Mouse (Mus musculus) cerebellum, postnatal 10 days (tissue): ENCODE measurements around the gene Lgi1.
A peak's percentile ranks its signal among the peaks of the same experiment; 100 is the strongest.

Experiments used
- DNase-seq, 2 experiments: peaks; one replicate each; pipeline ENCODE4 v3.0.0; 2021; ENCODE audit warnings: mixed read lengths in 2 of 2

Gene Lgi1

DNA sequence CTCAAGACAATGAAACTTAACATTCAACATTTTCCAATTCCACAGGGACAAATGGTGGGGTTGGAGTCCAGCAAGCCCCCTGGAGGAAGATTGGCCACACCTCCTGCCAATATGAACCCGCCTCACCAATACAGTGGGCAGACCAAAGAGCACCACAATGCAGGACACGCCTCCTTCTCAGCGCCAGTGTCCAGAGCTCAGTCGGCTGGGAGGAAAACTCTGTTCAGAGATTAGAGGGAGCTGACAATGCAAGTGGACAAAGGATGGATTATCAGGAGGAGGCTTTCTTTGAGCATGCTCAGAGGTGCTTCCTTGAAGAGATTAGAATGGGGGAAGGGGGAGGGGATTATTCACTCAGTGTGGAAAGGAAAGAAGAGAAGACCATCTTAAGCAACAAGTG, 62.7 kb downstream of the Lgi1 start:
- no peak for DNase-seq

DNA sequence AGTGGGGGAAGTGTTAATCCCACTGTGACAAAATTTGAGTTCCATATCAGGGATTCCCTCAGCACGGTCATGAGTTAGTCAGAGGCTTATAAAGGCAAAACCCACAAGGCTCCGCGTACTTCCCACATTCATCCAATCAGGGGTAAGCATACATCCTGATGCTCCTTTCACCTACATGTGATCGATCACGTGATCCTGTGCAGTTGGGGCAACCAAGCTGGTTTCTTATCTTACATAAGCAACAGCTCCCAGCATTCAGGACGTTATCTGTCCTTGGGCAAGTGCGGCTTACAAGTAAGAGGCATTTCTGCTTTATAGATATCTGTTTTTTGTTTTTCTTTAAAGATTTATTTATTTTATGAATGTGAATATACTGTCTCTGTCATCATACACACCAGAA, 63.7 kb downstream of the Lgi1 start:
- DNase-seq: no peak

DNA sequence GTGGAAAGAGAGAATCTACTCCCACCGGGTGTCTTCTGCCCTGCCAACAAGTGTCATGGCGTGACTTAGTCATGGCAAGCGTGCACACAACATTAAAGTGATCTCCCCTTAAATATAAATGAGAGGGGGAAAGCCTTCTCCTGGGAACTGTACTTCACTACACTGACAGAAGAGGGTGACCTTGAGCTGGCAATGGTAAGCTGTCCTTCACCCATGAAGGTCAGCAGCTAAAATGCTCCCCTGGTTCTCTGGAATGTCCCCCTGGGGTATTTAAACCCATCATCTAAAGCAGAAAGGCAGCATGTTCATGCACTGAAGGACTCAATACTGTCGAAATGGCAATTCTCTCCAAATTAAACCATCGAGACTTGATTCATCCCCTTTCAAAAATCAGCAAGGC, 64.9 kb downstream of the Lgi1 start:
- DNase-seq: no peak

DNA sequence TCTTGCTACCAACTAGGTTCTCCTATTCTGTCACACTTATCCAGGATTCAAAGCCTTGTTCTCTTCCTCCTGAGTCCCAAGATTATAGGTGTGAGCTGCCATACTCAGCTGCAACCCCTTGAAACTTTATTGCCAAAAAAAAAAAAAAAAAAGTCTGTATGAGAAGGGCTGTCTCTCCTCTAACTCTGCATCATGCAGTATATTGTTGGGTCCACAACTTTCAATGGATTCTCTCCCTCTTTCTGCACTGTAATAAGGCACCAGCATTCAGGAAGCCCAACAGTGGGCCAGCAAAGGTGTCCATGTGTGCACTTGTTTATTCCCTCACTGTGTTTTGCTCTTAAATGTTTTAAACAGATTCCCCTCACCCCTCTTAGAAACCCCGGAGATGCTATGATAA, 66.7 kb downstream of the Lgi1 start:
- no peak for DNase-seq

DNA sequence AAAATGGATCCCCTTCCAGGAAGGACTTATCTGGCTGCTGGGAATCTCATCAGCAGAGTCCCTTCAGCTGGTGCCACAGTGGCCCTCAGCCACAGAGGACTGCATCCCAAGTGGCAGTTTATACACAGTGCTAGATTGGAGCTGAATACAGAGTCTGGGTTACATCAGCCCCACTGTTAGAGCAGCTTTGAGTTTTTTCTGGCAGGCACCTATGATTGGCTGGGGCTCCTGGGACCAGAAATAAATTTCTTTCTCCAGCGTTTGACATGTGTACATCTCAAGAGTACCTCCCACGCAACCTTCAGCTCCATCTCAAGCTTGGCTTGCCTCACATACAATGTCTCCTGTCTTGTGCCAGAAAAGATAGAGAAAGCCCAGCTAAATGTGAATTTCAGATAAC, 67.9 kb downstream of the Lgi1 start:
- DNase-seq: no peak

DNA sequence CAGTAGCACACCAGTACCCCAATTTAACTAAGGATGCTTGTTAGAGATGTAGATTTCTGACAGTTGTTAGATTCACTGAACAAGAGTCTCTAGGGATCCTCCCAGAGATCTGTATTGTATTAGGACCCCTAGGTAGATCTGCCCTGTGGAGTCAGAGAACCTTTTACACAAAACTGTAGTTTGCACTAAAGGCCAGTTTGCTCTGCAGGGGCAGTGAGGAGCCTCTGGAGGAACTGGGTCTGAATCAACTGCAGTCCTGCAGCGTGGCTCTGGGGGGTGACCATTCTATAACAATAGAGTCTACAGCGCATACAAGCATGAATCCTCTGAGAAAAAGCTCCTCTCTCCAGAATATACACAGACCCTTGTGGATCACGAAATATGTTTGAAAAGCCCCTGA, 68.5 kb downstream of the Lgi1 start:
- no peak for DNase-seq

DNA sequence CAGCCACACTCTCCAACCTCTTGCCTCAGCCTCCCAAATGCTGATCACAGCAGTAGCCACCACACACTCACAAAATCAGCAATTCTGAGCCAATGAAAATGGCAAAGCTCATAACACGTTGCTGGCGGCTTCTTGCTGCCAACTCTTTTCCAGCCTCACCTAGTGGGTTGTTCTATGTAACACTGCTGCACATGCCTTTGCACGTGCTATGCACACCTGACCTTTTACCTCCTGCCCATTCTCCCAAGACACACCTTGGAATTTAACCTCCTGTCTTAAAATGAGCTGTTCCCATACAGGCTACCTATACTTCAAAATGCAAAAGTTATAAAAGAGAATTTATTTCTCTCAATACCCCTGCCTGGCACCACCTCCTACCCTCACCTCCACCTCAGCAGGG, 72.2 kb downstream of the Lgi1 start:
- DNase-seq: no peak

DNA sequence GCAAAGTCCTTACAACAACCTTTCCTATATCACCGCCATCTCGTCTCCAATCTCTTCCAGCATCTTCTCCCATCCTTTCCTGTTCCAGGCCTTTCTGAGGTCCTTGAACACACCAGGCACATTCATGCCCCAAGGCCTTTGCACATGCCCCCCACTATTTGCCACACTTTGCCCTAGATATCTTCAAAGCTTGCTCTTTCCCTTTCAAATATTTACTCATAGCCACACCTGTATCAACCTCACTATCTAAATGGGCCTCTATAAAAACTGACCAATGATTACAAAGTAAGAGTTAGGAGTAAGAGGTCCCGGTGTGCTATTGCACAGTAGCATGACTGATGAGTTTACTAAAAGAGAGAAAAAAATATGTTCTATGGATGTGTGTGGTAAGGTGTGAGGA, 73.0 kb downstream of the Lgi1 start:
- no peak for DNase-seq

DNA sequence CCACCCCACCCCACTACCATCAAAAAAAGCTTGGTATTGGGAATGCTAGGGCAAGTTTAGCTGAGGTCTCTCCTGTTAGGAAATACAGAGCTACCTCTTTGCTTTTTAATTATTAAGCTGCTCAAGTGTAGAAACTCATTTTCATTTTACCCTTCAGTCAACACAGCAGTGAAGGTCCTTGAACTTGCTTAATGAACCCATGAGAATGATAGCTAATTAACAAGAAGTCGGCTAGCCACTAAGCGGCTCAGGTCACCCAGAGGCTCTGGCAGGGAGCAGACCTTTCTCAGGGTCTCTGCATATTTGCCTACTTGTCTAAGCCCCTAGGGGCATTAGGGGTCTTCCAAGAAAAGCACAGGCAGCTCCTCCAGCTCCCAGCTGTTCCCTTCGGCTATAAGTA, 75.4 kb downstream of the Lgi1 start:
- no peak for DNase-seq

DNA sequence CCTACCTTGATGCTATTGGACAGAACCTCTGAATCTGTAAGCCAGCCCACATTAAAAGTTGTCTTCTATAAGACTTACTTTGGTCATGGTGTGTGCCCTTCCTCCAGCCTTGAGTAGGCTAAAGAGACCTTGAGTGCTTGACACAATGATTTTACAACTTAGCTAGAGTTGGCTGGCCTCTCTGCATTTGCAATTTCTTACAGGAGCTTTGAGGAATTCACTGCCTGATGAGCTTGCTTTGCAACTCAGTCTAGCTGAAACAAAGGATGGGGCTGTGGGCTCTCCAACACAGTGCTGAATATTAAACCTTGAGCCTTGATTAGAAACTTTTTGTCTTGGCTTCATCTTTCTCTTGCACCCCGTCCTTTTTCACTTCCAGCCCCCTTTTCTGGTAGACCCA, 78.9 kb downstream of the Lgi1 start:
- DNase-seq: no peak

DNA sequence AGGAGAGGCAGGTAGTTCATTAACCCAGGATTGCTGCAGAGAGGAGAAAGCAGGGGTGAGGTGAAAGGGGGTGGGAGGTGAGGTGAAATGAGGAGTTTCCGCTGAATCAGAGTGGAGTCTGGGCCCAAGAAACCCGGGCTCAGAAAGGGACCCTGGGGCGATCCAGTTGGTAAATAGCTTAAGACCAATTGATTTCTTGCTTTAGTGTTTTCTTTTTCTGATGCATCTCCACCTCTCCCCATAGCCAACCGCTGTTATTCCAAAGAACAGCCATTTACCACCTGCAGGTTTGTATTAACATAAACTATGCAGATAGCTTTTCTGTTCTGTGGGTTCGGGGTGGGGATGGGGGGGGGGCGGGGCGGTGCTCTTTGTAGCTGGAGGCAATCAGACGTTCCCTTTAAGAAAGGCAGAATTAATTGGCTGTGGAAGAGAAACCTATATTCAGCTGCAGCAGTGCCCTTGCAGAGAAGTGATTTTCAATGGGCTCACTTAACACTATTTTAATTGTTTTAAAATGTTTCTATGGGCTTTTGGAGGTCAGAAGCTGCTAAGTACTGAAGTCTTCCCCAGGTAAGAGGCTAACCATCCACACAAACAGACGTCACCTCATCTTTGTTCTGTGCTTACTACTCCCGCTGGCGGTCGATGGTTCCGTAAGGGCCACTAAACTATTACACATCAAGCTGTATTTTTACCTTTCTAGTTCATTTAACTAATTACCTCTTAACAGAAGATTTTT, 84.1 kb downstream of the Lgi1 start:
- DNase-seq: no peak

DNA sequence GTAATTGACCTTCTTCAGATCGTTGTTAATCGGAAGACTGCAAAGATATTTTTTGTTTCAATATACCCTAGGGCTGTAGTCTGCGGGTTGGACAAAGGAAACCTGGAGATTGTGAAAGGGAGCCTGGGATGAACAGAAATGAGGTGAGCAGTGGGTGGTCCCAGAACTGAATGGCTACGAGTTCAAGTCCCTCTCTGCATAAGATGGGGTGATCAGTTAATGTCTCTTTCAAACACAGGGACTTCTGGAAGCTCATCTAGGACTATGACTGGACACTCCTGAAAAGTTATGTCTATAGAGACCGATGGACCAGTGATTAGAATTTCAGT, 84.6 kb downstream of the Lgi1 start:
- no peak for DNase-seq

DNA sequence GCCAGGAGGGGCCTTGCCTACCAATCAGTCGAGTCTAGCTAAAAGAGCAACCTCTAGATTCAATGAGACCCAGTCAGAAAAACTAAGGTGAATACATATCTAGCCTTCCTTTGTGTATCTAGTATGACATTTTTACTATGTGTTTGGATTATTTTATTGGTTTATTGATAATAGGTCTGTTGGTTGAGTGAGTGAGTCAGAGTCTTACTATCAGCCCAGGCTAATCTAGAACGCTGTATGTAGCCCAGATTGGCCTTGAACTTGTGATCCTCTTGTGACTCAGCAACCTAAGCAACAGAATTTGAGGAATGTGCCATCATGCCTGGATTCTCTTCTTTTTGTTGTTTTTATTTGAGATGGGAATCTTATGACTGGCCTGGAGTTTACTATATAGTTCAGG, 86.9 kb downstream of the Lgi1 start:
- no peak for DNase-seq

DNA sequence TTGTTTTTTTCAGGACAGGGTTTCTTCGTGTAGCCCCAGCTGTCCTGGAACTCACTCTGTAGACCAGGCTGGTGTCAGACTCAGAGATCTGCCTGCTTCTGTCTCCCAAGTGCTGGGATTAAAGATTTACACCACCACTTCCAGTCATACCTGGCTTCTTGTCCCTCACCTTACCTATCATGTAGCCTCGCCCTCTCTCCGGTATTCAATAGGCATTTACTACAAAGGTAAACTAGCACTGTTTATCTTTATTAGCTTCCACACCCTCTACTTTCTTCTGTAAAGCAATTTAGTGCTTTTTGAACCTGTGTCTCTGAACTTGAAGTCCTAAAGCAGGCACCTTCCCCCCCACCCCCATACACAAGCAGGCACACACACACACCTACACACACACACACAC, 87.4 kb downstream of the Lgi1 start:
- DNase-seq: no peak

DNA sequence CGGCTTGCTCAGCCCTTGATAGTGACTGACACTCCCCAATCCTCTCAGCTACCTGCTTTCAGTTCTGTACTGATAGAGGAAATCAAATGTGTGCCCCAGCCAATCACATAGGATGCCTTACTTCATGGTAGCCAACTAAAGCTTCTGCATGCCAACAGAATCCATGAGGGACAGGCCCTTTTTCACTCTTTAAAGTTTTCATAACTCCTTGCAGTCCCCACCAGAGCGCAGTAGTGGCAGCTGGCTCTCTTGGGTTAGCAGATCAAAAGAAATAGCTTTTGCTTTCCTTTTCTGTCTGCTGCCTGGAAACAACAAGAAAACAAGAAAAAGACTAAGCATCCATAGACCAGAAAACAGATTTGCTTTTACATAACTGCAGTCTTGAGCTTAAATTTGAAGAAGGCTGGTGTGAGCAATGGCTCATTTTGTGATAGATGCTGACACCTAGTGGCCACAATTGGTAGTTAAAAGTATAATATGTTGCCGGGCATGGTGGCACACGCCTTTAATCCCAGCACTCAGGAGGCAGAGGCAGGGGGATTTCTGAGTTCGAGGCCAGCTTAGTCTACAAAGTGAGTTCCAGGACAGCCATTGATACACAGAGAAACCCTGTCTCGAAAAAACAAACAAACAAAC, 88.3 kb downstream of the Lgi1 start:
- peak; percentile 58 to 81 for DNase-seq

DNA sequence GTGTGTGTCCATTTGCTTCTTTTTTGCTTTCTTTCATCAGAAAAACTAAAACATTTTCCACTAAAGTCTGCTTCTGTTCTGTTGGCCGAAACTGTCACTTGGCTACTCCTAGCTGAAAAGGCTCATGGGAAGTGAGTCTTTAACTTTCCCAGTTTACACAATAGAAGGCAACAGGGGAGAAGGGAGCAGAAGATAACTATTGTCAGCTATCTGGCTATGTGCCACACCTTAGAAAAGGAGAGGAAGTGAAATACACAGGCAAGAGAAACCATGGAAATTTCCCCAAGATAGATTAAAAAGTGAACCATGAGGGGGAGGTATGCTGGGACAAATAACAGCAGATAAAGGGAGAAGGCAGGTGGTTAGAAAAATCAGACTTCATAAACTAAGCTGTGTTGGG, 89.9 kb downstream of the Lgi1 start:
- no peak for DNase-seq

DNA sequence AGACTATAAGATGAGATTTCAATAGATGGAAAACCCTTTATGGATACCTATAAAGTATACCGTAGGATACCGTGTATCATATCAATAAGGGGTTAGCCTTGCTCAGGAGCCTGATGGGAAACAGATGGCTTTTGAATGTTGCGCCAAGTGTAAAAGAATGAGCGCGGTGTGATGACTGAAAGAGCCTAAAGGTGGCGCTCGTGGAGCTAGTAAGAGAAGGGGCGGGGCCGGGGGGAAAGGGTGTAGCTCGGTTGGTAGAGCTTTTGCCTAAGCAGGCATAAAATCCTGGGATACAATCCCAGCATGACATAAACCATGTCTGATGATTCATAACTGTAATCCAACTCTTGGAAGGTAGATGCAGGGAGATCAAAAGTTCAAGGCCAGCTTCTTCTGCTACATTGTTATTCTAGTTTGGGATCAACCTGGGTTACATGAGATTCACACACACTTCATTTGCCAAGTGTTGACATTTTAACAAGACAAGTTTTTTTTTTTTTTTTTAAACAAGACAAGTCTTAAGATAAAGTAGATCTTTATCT, 90.6 kb downstream of the Lgi1 start:
- DNase-seq: peak; percentile 15 to 17

DNA sequence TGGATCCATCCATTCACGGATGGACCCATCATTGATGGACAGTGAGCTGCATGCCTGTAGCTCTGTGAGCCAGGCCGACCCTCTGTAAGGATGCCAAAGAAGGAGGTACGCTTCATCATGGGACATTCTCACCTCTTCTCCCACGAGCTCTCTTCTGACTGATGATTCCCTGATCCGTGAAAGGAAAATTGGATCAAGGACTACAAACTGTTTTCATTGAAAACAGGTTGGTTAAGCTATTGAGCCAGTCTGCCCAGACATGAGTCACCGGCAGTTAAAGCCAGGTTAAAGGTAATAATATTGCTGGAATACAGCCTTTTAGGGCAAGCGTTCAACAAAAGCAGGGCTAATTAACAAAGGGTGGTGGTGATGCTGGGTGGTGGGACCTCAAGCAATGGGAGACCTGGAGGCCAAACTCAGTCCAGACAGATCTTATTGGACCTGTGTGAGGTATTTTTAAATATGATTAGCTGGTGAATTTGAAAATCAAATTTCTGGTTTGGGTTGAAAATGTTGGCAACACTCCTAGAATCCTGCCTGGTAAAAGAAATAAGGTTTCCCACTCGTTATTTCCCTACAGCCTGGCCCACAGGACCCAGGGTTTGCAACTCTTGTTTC, 92.0 kb downstream of the Lgi1 start:
- no peak for DNase-seq

DNA sequence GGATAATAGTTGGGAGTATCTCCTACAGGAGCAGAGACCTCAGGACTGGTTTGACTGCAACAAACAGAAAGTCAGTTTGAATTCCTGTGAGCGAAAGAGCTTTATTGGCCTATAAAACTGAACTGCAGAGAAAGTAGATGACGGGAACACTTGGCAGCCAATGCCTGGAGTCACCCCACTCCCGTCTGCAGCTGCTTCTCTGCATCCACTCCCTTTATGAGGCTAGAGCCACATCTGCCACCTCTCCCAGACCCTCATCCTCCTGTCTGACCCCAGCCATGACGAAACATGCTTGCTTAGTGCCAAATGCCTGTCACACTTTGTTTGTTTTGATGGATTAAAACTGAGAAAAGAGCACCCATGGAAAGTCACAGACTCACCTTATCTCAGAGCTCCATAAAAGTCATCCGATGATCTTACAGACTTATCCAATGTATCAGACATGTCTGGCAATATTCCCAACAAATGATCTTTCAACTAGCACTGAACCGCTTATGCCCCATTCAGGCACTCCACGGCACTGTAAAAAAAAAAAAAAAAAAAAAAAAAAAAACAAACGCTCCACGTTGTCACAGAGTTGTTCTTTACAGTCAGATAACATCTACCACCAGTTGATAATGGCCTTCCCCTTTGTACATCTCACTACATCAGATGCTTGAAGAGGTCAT, 93.8 kb downstream of the Lgi1 start:
- no peak for DNase-seq

DNA sequence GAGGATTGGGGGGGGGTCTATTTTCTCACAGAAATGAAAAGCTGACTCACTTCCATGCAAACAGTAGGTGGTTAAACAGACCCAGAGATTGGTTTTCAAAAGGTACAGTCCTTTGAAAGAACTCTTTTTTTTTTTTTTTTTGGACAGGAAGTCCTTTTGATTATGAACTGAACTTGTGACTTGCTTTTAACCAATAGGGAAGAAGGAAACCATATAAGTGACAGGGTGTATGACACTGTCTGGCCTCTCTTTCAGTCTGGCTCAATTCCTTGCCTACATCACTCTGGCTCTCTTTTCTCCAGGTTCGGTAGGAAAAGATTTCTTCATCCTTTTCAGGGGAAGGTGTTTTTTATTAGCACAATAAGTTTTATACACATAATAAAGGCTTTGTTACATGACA, 95.0 kb downstream of the Lgi1 start:
- DNase-seq: no peak
